Mouse (Mus musculus) midbrain, postnatal 0 days (tissue): ENCODE measurements around the gene Gabrb2. TPM values are rescaled to one million over a fixed set of nuclear protein-coding genes. Genes with fewer than 3 reads are reported as not detected.

Source experiments
- ATAC-seq: fragments of 200-750 bp; cut with Nextera tagmentation; 2 replicates; pipeline ENCODE4 v1.8.0; 2017; ENCODE audit warnings: moderate number of reproducible peaks, mild to moderate bottlenecking, moderate TSS enrichment, moderate library complexity; ENCODE audit not compliant: low FRiP score
- DNase-seq: peaks from one replicate; pipeline ENCODE4 v3.0.0-alpha.2; 2015; ENCODE audit warnings: low spot score
- H3K27ac ChIP-seq: fragments of 300-500 bp; sonication (generic); 2 replicates; pipeline ENCODE4 v1.5.1; 2014; ENCODE audit warnings: low read depth, mild to moderate bottlenecking, low read length, mixed read lengths
- H3K27me3 ChIP-seq: fragments of 300-500 bp; sonication (generic); 2 replicates; pipeline ENCODE4 v1.6.1; 2014; ENCODE audit warnings: low read length, control low read depth, mixed read lengths; ENCODE audit not compliant: insufficient read depth
- H3K36me3 ChIP-seq: fragments of 300-500 bp; sonication (generic); 2 replicates; pipeline ENCODE4 v1.6.1; 2014; ENCODE audit warnings: low read length, control low read depth, mixed read lengths; ENCODE audit not compliant: insufficient read depth
- H3K4me1 ChIP-seq: fragments of 300-500 bp; sonication (generic); 2 replicates; pipeline ENCODE4 v1.6.1; 2014; ENCODE audit warnings: mild to moderate bottlenecking, control low read depth, antibody characterized with exemption, low read length, mixed read lengths; ENCODE audit not compliant: insufficient read depth
- H3K4me2 ChIP-seq: fragments of 300-500 bp; sonication (generic); 2 replicates; pipeline ENCODE4 v1.6.1; 2014; ENCODE audit warnings: low read depth, mild to moderate bottlenecking, low read length, mixed read lengths; ENCODE audit not compliant: poor library complexity, severe bottlenecking
- H3K4me3 ChIP-seq: fragments of 300-500 bp; sonication (generic); 2 replicates; pipeline ENCODE4 v1.5.1; 2014; ENCODE audit warnings: low read depth, mild to moderate bottlenecking, low read length, moderate library complexity
- H3K9ac ChIP-seq: fragments of 300-500 bp; sonication (generic); replicated peaks from 2 replicates; pipeline ENCODE4 v1.6.1; 2014; ENCODE audit warnings: mild to moderate bottlenecking, low read length, moderate library complexity, mixed read lengths; ENCODE audit not compliant: poor library complexity, severe bottlenecking
- H3K9me3 ChIP-seq: fragments of 300-500 bp; sonication (generic); 2 replicates; pipeline ENCODE4 v1.6.1; 2016; ENCODE audit warnings: low read length, control low read depth
- CTCF ChIP-seq: IDR thresholded peaks from 2 replicates; pipeline ENCODE4 v1.5.1; 2016; ENCODE audit warnings: antibody characterized with exemption, mild to moderate bottlenecking
- WGBS: fragments of 180-500 bp; shearing (Covaris S2); extraction: QIAGEN DNeasy Blood & Tissue Kit; methylation state at CpG from one replicate; pipeline ENCODE4 v1.1.7; 2014; 5-methylcytosine and 5-hydroxymethylcytosine counted together
- polyA plus RNA-seq: library from polyadenylated mRNA; unstranded; fragments of >200 nt; fragmentation: Nextera tagmentation; extraction: Ambion mirVana; gene quantifications from 2 replicates; pipeline ENCODE4 v1.2.1, GENCODE M21; 2015
- total RNA-seq: library from RNA; depleted of rRNA; stranded (reverse); fragments of >200 nt; gene quantifications from 2 replicates; pipeline ENCODE4 v1.2.3, GENCODE M21; 2014

Gene Gabrb2
- total and polyA plus RNA-seq, 2 experiments from 2014 or later, result 36.9 to 114 TPM

DNA sequence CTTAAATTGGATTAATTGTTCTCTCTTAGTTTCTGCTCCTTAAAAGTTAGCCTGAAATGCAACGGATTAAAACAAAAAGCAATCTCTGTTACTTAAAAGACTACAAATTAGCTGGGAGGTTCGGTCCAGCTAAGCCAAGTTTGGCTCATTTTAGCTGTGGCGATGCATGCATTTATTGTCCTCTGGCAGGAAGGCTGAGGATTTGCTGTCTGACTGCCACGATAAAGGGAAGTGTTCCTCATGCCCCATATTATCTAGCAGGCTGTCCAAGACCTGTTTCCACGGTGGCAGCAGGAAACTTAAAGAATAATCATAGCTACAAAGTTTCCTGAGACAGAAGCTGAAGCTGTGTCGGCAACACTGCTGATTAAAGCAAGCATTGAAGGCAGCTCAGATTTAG lies 160.2 kb downstream of the Gabrb2 start:
- TF ChIP-seq CTCF, result no peak
- Histone ChIP-seq H3K36me3 (no peaks in the 10 kb centered on the region), H3K9ac (no peak overlapping the region), H3K27ac (0 out of 2 replicates have a peak overlapping the region, but pooled peaks have one; percentile 12), H3K4me1 (0 out of 2 replicates have a peak, but pooled peaks cover 2% of the 10 kb centered on the region), H3K4me3 (no peak overlapping the region), H3K9me3 (no peaks in the 10 kb centered on the region), H3K4me2 (peak overlapping the region; percentile 7; the same call in 1 of the 2 replicates), H3K27me3 (no peaks in the 10 kb centered on the region)
- WGBS, result 27% methylated on average over 6 of the region's 6 CpGs
- no peak for ATAC-seq
- no peak for DNase-seq

DNA sequence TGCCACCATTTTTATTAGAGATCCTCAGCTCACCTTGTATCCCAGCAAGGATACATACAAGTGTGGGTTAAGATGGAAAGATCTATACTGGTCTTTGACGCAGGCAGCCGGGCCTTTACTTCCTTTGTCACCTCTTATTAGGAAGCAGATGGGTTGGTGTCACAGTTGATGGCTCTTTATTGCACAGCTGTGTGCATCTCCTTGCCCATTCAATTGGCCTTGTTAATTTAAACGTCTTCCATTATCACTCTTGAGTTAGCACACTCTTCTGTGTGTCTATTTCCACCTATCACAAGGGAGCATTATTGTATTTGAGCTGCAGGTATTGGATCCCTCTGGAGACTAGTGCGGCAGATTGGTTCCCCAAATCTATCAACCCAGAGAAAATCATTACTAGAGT lies 161.6 kb downstream of the Gabrb2 start:
- DNase-seq, result no peak
- WGBS, result 75% methylated on average over 4 of the region's 4 CpGs
- H3K27me3 ChIP-seq, result no peaks in the 10 kb centered on the region
- no peak overlapping the region for H3K4me2 ChIP-seq
- H3K36me3 ChIP-seq, result no peaks in the 10 kb centered on the region
- no peak overlapping the region for H3K4me3 ChIP-seq
- no peak overlapping the region for H3K27ac ChIP-seq
- no peak for TF ChIP-seq CTCF
- H3K9me3 ChIP-seq, result no peaks in the 10 kb centered on the region
- no peak overlapping the region for H3K9ac ChIP-seq
- no peak for ATAC-seq
- 0 out of 2 replicates have a peak, but pooled peaks cover 2% of the 10 kb centered on the region for H3K4me1 ChIP-seq

DNA sequence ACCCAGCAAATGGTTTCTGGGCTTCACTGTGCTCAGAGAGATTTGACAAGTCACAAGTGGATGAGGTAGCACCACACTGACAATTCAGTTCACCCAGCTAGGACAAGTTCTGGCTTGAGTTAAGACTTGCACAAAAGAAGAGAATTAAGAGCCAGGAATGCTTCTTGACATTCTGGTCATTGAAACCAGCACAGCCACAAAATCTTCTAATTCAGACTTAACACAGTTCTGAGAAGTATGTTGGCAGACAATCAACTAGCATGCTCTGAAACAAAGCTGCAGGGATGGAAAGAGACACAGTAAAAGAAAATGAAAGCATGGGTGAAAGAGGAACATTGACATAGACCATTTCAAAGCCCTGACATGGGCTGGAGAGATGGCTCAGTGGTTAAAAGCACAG lies 162.2 kb downstream of the Gabrb2 start:
- Histone ChIP-seq H3K9me3 (no peaks in the 10 kb centered on the region), H3K4me2 (no peak overlapping the region), H3K27me3 (no peaks in the 10 kb centered on the region), H3K27ac (no peak overlapping the region), H3K36me3 (no peaks in the 10 kb centered on the region), H3K9ac (no peak overlapping the region), H3K4me3 (no peak overlapping the region), H3K4me1 (0 out of 2 replicates have a peak, but pooled peaks cover 2% of the 10 kb centered on the region)
- no peak for ATAC-seq
- DNase-seq, result peak; percentile 7
- no peak for TF ChIP-seq CTCF

DNA sequence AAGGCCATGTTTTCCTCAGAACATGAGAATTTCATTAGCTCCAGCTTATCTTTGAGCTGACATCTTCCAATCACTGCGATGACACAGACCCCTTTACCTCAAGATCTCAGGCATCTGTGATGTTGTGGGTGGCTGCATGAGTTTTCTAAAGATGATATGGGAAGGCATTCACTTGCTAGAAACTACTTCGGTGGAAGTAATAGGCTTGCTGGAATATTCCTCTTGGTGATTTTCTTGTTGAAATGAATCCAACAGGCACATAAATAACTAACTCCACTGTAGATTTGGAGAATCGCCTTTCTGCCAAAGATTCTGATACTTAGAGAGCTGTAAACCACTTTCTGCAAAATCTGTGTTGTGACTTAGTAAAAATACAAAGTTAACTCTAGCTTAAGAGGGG lies 172.9 kb downstream of the Gabrb2 start:
- 87% methylated on average over 3 of the region's 3 CpGs for WGBS

DNA sequence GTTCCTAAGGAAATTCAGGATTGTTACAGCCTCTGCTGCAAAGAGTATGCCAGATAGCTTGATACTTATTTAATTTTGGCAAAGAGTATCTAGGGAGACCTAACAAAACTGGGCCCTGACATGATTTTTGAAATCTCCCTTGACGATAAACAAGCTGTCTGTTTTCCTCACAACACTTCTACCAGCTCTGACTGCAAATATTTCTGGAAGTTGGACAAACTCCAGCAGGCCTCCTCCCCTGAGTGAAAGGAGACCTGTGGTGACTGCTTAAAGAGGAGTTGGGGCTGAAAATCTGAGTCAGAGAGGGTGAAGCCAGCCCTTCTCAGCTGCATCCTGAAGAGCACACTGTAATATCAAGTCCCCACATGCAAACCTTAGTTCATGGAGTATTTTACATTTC lies 186.7 kb downstream of the Gabrb2 start:
- Histone ChIP-seq H3K27ac (no peak overlapping the region), H3K4me1 (no peaks in the 10 kb centered on the region), H3K9me3 (no peaks in the 10 kb centered on the region), H3K9ac (no peak overlapping the region), H3K4me3 (no peak overlapping the region), H3K36me3 (no peaks in the 10 kb centered on the region), H3K4me2 (no peak overlapping the region), H3K27me3 (no peaks in the 10 kb centered on the region)
- DNase-seq (peak; percentile 62), ATAC-seq (no peak; the same call in 1 of the 2 replicates)
- TF ChIP-seq CTCF, result no peak
- 66% methylated on average over 1 of the region's 1 CpGs for WGBS

More for the DNA sequence above, 172.9 kb downstream of the Gabrb2 start:
- H3K9ac ChIP-seq, result no peak overlapping the region
- no peak overlapping the region for H3K4me3 ChIP-seq
- no peak overlapping the region for H3K27ac ChIP-seq
- no peak for ATAC-seq
- no peak overlapping the region for H3K4me2 ChIP-seq
- no peaks in the 10 kb centered on the region for H3K27me3 ChIP-seq
- H3K36me3 ChIP-seq, result no peaks in the 10 kb centered on the region
- no peaks in the 10 kb centered on the region for H3K4me1 ChIP-seq
- no peak for DNase-seq
- no peaks in the 10 kb centered on the region for H3K9me3 ChIP-seq
- no peak for TF ChIP-seq CTCF

DNA sequence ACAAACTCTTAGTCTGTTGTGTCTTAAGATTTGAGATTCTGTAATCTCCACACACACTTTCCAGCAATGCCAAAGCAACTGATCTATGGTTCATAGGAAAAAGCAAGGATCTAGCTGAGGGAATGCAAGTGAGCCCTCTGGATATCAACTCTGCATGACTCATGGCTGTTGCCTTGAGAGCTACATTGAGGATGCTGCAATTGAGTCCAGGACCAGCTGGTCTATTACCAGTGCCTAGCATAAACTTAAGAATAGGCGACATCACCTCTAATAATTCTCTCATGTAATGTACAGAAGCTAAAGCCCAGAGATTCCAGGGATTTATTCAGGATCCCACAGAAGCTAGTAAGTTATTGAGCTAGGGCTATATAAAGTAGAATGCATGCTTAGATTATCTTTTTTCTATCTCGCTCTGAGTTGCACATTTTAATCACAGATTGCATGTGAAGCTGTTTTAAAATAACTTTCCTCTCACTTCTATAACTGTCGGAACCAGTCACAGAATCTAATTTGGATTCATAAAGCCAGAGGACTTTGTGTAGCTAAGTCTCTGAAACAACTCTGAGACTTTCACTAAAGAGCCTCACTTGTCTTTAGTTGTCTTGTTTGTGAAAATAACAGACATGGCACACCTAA lies 189.7 kb downstream of the Gabrb2 start:
- no peaks in the 10 kb centered on the region for H3K4me1 ChIP-seq
- no peak overlapping the region; the same call in 1 of the 2 replicates for H3K27ac ChIP-seq
- no peak for TF ChIP-seq CTCF
- ATAC-seq (no peak), DNase-seq (no peak)
- H3K9me3 ChIP-seq, result no peaks in the 10 kb centered on the region
- H3K4me2 ChIP-seq, result no peak overlapping the region
- no peak overlapping the region for H3K9ac ChIP-seq
- WGBS, result 85% methylated on average over 3 of the region's 3 CpGs
- no peaks in the 10 kb centered on the region for H3K36me3 ChIP-seq
- H3K27me3 ChIP-seq, result no peaks in the 10 kb centered on the region
- H3K4me3 ChIP-seq, result no peak overlapping the region
